Mouse (Mus musculus) kidney, adult 18-20 months (tissue): ENCODE measurements around the gene Map3k9.
A peak's percentile ranks its signal among the peaks of the same experiment; 100 is the strongest.

ENCODE experiments used
- DNase-seq: peaks from one replicate; pipeline ENCODE4 v3.0.0; 2021

Map3k9 gene

DNA sequence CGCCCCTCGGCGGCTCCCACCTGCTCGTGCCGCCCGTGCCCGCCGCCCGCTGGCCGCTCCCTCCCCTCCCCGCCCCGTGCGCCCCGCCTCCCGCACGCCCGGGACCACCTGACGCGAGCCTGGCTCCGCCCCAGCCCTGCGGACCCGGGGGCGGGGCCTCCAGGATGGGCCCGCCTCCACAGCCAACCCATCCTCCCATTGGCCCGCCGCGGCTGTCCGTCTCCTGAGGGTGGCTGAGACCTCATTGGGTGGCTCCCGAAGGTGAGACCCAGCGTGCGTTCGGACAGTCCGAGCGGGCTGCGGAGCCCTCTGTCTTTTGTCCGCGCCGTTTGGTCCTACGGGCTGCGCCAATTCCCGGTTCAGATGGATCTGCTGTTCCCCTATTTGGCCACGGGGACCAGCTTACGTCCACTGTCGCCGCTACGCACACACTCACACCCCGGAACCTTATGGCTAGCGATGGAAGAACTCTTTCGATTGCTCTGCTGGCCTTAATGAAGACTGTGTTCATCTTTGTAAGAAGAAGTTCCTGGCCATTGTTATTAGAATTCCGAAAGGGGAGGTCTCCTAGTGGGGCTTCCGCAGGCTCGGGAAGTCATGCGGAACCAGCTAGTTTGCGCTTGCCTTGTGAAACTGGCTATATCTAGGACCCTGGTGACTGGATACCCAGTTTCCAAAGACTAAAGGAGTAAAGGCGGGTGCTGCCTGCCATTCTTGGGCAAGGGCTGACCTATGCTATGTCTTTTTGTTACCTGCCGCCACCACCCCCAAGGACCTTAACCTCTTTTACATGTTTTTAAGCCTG is at the start of gene Map3k9:
TSS of gene Map3k9 (minus strand) at position 71 of the 805 bp plus-strand sequence.
- peak; percentile 97 for DNase-seq

DNA sequence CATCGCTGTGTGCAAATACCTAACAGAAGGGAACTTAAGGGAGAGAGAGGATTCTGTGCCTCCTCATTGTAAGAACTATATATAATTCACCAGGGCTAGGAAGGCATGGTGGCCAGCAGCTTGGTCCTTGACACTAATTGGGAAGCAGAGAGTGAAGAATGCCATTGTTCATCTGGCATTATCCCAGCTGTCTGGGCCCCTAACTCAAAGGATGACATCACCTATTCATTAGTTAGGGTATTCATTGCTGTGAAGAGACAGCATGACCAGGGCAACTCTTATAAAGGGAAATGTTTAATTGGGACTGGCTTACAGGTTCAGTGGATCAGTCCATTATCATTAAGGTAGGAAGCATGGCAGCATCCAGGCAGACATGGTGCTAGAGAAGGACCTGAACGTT is 47.4 kb upstream of the Map3k9 start:
- no peak for DNase-seq

DNA sequence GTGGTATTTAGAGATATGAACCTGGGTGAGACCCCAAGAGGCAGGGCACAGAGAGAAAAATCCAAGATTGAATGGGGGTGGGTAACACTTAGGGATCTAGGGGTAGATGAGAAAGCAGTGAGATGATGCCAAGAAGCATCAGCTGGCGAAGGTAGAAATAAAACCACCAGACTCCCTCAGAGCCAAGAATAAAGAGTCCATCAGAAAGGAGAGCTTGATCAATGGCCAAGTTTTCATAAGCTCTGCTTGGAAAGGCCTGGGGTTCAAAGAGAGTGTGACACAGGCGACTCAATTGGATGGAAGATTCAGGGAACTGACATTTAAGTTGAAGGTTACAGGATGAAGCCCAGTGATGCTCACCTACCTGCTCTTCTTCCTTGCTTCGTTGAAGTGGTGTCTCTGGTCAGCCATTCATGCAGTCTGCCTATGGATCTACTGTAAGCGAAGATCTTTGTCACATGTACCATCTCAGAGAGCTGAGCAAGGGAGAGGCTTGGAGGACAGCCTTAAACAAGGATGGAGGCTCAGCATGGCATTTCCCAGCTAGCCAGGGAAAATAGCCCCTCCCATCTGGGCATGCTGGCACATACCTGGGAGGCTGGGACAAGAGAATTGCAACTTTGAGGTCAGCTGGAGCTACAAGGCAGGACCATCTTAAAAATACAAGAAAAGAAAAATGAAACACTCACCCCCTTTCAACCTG is 42.0 kb upstream of the Map3k9 start:
- DNase-seq, result no peak

DNA sequence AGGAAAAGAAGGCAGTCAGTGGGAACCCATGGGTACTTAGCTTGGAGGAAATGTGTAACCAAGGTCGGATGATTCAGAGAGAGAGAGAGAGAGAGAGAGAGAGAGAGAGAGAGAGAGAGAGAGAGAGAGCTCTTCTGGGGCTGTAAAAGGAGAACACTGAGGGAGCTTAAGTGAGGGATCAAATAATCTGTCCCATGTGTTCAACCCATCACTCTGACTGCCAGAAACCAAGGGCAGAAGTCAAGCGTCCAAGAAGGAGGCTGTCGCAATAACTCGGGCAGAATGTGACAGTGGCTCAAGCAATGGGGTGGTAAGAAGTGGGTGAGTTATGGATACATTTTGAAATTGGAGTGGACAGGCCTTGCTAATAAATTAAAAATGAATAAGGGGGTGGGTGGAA is 41.2 kb upstream of the Map3k9 start:
- DNase-seq, result no peak

DNA sequence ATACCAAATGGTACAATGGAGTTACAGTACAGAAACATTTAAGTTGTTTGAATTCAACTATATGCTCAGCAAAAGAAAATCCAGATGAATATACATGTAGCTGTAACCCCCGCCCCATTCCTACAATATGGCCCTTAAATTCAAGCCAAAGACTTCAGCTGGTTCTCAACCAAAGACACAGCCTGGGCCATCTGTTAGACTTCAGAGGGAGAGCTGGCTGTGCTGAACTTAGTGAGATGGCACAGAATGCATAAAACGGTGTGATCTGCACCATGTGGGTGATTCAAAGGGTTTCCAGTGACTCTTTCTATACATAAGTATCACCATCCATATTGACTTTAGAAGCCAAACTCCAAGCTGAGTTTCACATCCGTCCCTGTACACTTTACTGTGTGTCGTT is 39.7 kb upstream of the Map3k9 start:
- DNase-seq, result no peak

DNA sequence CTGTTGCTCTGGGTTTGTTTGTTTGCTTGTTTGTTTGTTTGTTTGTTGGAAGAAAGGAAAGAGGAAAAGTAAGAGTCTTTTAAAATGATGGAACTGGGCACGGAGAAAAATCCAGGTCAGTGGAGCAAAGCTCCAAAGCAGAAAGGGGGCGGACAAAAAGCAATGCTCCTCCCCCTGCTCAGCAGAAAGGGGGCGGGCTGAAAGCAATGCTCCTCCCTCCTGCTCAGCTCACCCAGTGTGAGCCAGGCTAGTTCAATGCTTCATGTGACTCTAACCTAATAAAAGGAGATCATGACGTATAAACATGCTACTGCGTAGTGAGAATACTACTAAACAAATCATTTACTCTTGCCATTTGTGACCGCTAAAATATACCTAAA is 36.1 kb upstream of the Map3k9 start:
- DNase-seq, result no peak

DNA sequence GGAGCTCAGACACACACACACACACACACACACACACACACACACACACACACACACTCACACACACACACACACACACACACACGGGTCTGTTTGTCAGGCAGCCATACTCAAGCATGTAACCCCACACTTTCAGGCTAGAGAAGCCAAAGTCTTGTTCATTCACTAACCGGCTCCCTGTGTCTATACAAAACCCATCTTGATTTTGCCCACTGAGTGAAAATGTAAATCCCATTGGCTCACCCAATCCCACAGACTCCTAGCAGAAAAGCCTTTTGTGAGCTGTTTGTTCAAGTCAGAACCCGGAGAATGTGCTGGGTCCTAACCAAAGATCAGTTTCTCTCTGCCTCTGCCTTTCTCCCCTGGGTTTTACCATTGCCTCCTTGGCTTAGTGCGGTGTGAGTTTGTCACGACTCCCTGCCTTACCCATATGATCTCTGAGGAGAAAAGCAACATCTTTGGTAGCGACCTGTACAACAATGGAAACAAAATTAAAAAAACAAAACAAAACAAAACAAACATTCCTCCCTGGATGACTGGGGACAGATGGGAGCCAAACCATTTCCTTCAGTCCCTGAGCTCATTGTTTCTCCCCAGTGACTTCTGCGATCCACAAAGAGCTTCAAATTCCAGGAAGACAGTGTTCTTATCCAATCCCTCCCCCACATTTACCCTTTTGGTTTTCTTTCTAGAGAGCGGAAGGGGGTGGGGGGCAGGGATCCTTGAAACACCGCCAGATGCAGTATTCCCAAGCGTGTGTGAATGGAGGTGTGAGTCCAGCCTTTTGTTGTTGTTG is 35.6 kb upstream of the Map3k9 start:
- DNase-seq, result no peak

DNA sequence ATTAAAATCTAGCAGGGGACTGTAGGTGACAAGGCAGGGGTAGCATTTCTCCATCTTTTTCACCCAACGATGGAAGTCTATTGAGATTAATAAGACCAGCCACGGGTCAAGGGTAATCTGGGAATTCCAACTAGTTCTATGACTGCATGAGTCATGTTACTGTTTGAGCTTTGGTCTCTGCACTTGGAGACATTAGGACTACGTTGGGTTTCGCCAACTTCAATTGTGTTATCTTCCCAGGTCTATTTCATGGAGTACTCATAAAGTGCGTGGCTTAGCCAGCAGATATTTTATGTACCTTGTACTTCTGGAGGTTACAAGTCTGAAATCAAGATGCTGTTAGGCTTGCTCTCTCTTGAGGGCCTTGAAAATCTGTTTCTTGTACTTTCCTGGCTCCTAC is 33.8 kb upstream of the Map3k9 start:
- DNase-seq, result no peak

DNA sequence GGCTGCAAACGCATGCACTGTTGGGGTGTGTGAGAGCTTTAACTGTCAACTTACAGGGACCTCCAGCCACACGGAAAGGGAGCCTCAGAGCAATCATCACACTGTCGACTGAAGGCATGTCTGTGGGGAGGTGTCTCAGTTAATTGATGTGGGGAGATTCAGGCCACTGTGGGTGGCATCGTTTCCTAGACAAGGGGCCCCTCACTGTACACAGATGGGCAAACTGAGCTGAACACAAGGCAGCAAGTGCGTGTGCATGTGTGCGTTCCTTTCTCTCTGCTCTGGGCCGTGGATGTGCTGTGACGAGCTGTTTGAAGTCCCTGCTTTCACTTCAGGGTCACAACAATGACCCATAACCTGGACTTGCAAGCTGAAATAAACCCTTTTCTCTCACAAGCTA is 29.4 kb upstream of the Map3k9 start:
- DNase-seq, result no peak

DNA sequence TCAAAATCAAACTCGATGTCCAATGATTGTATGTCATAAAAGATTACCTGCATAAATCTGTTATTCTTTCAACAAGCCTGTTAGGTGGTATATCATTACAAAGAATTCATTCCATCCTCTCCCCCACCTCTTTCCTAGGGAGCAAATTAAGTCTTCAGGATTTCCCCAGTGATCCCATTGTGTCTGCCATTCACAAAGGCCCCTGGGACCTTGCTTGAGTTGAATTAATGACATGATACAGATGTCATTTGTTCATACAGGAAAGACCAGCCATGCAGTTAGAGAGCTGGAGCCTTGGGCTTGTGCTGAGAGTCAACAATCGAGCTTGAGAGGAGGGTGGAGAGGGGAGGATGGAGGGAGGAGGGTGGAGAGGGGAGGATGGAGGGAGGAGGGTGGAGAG is 27.6 kb upstream of the Map3k9 start:
- DNase-seq, result no peak

DNA sequence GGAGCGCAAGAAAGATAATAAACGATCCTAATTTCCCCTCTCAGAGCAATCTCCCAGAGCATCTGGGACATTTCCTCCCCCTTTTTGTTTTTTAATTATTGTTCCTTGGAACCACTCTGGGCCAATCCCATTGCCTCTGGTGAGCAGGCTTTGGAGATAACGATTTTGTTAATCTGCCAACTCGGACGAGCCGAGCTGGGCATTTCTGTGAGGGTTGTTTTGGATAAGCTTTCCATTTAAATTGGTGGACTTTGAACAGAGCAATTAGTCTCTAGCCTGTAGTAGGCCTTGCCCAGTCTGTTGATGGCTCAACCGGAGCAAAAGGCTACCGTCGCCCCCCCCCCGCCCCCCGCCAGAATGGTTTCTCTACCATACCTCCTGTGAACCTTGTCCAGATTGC is 27.0 kb upstream of the Map3k9 start:
- DNase-seq, result peak; percentile 29

DNA sequence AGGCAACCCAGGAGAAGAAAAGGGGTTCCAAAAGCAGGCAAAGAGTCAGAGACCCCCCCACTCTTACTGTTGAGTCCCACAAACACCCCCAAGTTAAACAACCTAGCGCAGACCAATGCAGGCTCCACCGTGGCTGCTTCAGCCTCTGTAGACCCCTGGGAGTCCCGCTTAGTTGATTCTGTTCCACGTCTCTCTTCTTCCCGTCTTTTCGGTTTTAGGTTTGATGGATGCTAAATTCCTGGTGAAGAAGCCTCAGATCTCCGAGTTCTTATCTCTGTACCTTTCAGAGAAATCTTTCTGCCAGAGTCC is 26.5 kb upstream of the Map3k9 start:
- DNase-seq, result no peak

DNA sequence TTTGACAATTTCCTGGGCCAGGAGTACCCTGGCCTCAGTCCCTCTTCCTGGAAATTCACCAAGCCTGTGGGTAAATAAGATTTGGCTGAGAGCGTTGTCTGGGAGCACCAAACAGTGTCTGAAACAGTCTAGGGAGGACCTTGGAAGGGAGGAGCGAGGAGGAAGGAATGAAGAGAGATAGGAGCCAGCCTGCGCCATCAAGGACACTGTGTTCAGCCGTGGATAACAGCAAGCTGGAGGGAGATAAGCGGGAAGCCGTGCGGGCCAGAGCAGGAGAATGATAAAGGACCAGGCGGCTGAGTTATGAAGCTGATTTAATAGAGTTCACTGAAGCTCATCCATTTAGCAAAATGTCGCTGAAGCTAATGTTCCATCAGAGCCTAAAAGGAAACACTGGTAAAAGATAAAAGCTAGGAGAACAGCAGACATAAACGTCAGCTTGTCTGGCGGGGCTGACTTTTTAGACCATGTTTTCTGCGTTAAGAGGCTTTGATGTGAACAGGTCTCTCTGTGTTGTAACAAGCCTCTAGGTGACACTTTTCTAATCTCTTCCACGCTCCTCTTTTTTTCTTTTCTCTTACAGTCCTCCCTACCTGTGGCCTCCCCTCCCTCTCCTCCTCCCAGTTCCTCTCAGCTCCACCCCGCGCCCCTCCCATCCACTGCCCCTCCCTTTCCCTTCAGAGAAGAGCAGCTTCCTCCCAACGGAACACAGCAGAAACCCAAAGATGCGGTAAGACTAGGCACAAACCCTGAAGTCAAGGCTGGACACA is 26.0 kb upstream of the Map3k9 start:
- DNase-seq, result peak; percentile 54

DNA sequence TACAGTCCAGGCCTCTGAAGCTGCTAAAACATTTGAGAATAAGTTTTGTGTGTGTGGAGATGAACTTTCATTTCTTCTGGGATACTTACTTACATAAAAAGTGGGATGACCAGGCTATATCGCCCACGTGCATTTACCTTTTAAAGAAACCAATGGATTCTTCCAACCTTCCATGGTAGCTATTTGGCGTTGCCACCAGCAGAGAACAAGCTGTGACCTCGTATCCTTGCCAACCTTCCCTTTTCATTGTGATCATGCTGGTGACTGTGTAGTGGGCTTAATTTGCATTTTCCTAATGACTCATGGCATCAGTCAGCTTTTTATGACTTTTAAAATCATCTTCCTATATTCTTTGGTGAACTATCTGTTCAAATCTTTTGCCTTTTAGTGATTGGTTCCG is 25.1 kb upstream of the Map3k9 start:
- no peak for DNase-seq

DNA sequence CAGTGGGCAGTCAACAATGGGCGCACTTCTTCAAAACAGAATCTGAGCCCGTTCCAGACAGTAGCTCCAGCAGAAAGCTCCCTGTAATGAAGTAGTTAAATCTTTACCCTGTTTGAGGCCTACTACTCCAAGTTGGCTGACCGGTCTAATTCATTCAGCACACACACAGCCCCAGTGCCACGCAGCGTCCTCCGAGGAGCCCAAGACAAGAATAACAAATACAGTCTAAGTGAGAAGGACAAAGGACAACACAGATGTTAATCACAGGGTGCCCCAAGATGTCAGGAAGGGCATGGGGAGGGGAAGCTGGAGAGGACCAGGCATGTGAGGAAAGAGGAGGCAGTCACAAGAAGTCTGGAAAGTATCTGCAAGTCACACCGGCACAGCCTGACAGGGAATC is 22.8 kb upstream of the Map3k9 start:
- no peak for DNase-seq

DNA sequence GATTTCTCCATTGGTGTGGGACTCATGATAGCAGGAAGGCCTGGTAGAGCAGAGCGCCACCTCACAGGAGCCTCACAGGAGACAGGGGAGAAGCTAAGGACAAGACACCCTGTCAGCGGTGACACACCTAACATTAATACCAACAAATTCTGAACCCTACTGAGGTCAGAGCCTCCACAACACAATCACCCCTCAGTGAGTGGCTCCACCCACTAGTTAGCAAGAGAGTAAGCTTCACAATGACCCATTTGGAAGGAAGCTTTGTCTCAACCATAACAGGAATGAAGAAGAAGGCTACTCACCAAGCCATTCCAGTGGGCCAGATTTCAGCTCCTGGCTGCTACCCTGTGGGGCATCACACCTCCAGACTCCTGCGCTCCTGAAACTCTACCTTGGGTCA is 22.0 kb upstream of the Map3k9 start:
- DNase-seq, result no peak

DNA sequence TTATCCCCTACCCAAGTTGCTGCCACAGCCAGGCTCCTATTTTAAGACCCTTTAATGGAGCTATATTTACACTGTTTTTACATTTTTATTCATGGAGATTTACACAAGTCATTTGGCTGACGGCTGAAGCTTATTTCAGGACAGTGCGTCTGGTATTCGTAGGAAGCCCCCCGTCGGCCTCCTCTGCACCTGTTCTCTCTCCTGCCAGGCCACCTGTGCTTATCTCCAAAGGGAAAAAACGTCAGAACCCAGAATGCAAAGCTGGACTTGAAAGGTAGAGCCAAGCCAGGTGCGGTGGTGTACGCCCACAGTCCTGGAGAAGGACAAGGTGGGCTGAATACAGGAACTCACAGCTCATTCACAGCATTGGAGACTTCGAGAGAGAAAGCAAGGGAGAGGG is 20.2 kb upstream of the Map3k9 start:
- no peak for DNase-seq

DNA sequence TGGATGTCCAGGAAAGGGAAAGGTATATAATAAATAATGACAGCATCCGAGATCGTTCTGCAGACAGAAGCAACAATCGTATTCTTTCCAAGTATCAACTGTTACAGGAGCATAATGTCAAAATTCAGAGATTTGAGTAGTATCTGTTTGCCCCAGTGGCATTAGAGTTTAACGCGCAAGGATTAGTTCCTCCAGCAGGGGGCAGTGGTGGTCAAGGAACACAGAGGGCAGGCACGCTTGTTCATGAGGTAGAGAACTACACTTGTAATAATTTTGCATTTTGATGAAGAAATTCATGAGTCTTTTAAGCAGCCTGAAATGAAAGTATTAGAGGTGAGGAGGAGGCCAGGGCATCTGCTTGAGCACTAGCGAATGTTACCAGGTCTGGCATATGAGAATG is 15.6 kb upstream of the Map3k9 start:
- DNase-seq, result peak; percentile 81

DNA sequence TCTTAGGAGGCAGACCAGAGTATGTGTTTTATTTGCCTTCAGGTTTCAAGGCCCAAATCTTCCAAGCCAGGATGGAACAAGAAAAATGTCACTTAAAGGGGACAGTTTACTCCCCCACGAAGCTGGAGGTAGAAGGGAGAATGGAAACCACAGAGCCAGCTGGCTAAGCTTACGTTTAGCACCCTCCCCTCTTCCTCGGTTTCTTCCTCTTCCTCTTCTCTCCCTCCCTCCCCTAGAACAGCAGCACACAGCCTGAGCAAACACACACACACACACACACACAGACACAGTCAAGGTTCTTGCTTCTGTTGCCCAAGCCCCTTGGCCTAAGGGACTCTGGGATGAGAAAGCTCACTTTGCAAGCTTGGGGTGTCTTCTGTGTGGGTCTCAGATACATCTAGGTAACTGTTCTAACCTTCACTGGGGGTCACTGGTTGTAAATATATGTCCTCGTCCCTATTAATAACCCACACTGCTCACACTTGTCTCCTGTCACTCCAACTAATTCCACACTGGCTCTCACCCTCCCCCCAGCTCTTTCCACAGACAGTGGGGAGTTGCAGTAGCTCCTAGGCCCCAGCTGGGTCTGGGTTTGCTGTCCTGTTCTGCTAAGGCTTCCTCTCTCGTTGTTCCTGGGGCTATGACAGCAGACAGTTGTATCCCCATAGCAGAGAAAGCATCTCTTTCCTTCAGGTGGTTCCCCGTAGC is 11.7 kb upstream of the Map3k9 start:
- DNase-seq, result no peak

DNA sequence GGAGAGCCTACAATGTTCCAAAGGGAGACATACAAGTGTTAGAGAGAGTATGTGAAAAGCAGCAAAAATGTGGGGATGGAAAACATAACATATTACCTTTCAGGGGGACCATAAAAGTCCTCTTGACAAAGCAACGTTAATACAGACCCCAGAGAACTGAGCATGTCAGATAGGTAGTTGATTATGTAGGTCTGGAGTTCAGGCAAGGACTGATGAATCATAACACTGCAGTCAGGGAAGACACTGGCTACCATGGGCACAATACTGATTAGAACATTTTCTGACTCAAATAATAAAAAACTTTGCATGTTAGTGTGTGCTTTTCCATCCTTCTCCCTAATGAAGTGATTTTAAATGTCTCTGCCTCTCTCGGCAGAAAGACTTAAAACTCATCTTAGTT is 8.5 kb upstream of the Map3k9 start:
- no peak for DNase-seq

DNA sequence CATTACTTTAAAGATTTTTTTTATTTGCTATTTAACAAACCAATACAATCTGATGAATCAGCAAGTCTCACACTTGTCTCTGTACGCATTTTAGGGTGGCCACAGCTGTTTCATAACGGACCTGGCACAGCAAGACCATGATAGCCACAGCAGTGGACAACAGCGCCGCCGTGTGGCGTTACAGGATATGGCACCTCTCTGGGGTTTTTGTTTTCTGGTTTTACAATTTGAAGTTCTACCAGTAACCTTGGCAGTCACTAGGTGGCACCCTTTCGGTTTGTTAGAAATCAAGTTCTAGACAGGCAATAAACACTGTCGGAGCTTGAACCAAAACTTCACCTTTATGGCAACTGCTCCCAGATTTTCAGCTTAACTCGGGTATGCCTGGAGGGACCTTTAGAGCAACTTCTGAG is 7.7 kb upstream of the Map3k9 start:
- DNase-seq, result peak; percentile 94

DNA sequence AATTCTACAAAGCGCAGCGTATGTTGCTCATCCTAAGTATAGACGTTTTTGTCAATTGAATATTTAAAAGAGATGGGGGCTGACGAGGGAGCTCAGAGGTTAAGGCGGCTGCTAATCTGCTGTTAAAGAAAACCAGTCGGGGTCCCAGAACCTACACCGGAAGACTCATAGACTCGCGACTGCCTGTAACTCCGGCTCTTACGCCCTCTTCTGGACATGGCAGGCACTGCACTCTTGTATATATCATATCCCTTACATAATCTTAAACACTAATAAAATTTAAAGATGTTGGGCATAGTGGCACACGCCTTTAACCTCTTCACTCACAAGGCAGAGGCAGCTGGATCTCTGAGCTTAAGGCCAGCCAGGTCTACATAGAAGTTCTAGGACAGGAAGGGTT is 6.3 kb upstream of the Map3k9 start:
- DNase-seq, result no peak

DNA sequence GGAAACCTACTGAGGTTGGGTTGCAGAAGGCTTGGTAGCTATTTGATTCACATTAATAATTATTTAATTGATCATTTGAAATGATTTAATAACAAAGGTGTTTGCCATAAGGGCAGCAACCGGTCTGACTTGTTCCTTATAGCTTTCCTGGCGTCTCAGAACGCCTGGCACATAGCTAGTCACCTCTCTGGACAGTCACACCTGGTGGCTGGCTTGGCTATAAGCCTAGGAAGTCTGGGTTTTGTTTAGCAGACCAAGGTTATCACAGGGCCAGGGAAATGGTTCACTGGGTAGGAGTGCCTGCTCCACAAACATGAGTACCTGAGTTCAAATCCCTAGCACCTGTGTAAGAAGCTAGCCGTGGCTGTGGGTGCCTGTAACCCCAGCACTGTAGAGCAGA is 2.3 kb upstream of the Map3k9 start:
- DNase-seq, result peak; percentile 18
